Mouse (Mus musculus) cerebellum, adult 2 months (tissue): ENCODE results near the gene Creb3.
"Not testable (repeated sequence)": the region's sequence is repeated elsewhere in the genome, so short reads cannot be mapped to it uniquely, and the experiment has no call there.

Experiments used
- CTCF ChIP-seq: fragments of 200-500 bp; IDR thresholded peaks from 2 replicates; pipeline ENCODE4 v1.5.1; 2011; ENCODE audit warnings: low read depth, mild to moderate bottlenecking, control low read depth, low read length, moderate library complexity, borderline replicate concordance; ENCODE audit not compliant: insufficient read depth
- POLR2A ChIP-seq: fragments of 200-500 bp; IDR thresholded peaks from 2 replicates; pipeline ENCODE4 v1.6.1; 2011; ENCODE audit warnings: low read length, control low read depth, borderline replicate concordance; ENCODE audit not compliant: insufficient read depth

- TF ChIP-seq CTCF, POLR2A: not testable (repeated sequence)
Measured at GRCm38 (mm10) chr4:43551854-43552253, 10.3 kb upstream of the Creb3 start.
